Mouse (Mus musculus): ENCODE results near the gene Stard7. TPM values are rescaled to one million over a fixed set of nuclear protein-coding genes. Genes with fewer than 3 reads are reported as not detected.

The Stard7 gene
- polyA plus RNA-seq, 2 experiments, result 60.8 to 79.0 TPM

GRCm38 (mm10) chr2:127337531-127337930 lies 67.5 kb downstream of the Stard7 start:
- H3K4me2 ChIP-seq (replicated peaks; ENCODE audit: low read depth, low read length, severe bottlenecking), result no peak overlapping the region
- no peak for ATAC-seq (ENCODE audit: low FRiP score, low read depth)

GRCm38 (mm10) chr2:127338012-127338411 lies 68.0 kb downstream of the Stard7 start:
- Histone ChIP-seq H3K4me2 (replicated peaks; ENCODE audit: low read depth, low read length, severe bottlenecking) (no peak overlapping the region), H3K9ac (ENCODE audit: low read depth, low read length, severe bottlenecking) (no peak overlapping the region), H3K36me3 (ENCODE audit: control insufficient read depth, insufficient read depth, low read length) (no peaks in the 10 kb centered on the region), H3K4me1 (ENCODE audit: control insufficient read depth, insufficient read depth, low read length) (0 out of 2 replicates have a peak, but pooled peaks cover 3% of the 10 kb centered on the region), H3K4me3 (replicated peaks; ENCODE audit: low read length) (no peak overlapping the region), H3K9me3 (ENCODE audit: control insufficient read depth, low read length) (no peaks in the 10 kb centered on the region), H3K27me3 (ENCODE audit: control insufficient read depth, insufficient read depth, low read length) (peaks cover 13% of the 10 kb centered on the region; the same call in 1 of the 2 replicates), H3K27ac (replicated peaks; ENCODE audit: low read depth, low read length) (no peak overlapping the region)
- 53% methylated on average over 7 of the region's 7 CpGs for WGBS
- no peak for ATAC-seq (ENCODE audit: low FRiP score, low read depth)
- TF ChIP-seq POLR2A (IDR thresholded peaks at IDR 0.05; ENCODE audit: borderline replicate concordance, extremely low read depth, insufficient read depth, insufficient read length), result no peak
- no peak for DNase-seq (ENCODE audit: low spot score)

More at GRCm38 (mm10) chr2:127337531-127337930, 67.5 kb downstream of the Stard7 start:
- no peaks in the 10 kb centered on the region for H3K9me3 ChIP-seq (ENCODE audit: control insufficient read depth, low read length)
- H3K9ac ChIP-seq (ENCODE audit: low read depth, low read length, severe bottlenecking), result no peak overlapping the region
- 0 out of 2 replicates have a peak overlapping the region, but pooled peaks have one; percentile 57 for H3K4me3 ChIP-seq (replicated peaks; ENCODE audit: low read length)
- no peak for DNase-seq (ENCODE audit: low spot score)
- no peak overlapping the region for H3K27ac ChIP-seq (replicated peaks; ENCODE audit: low read depth, low read length)
- H3K4me1 ChIP-seq (ENCODE audit: control insufficient read depth, insufficient read depth, low read length), result 0 out of 2 replicates have a peak, but pooled peaks cover 3% of the 10 kb centered on the region
- no peaks in the 10 kb centered on the region for H3K36me3 ChIP-seq (ENCODE audit: control insufficient read depth, insufficient read depth, low read length)
- TF ChIP-seq POLR2A (IDR thresholded peaks at IDR 0.05; ENCODE audit: borderline replicate concordance, extremely low read depth, insufficient read depth, insufficient read length), result no peak
- WGBS, result 64% methylated on average over 11 of the region's 11 CpGs
- peaks cover 13% of the 10 kb centered on the region; the same call in 1 of the 2 replicates for H3K27me3 ChIP-seq (ENCODE audit: control insufficient read depth, insufficient read depth, low read length)

GRCm38 (mm10) chr2:127338416-127338815 lies 68.4 kb downstream of the Stard7 start, which contains the start of gene Astl:
Gene Astl, plus strand, starts transcription at chr2:127338639.
- ATAC-seq (ENCODE audit: low FRiP score, low read depth) (no peak), DNase-seq (ENCODE audit: low spot score) (no peak)
- H3K9ac ChIP-seq (ENCODE audit: low read depth, low read length, severe bottlenecking), result no peak within 1 kb of the TSS
- H3K4me2 ChIP-seq (replicated peaks; ENCODE audit: low read depth, low read length, severe bottlenecking), result no peak within 1 kb of the TSS
- H3K4me3 ChIP-seq (replicated peaks; ENCODE audit: low read length), result no peak within 1 kb of the TSS
- H3K27ac ChIP-seq (replicated peaks; ENCODE audit: low read depth, low read length), result no peak within 1 kb of the TSS
- no peak for TF ChIP-seq POLR2A (IDR thresholded peaks at IDR 0.05; ENCODE audit: borderline replicate concordance, extremely low read depth, insufficient read depth, insufficient read length)
- H3K36me3 ChIP-seq (ENCODE audit: control insufficient read depth, insufficient read depth, low read length), result no peaks in the 10 kb centered on the region
- peaks cover 13% of the 10 kb centered on the region; the same call in 1 of the 2 replicates for H3K27me3 ChIP-seq (ENCODE audit: control insufficient read depth, insufficient read depth, low read length)
- H3K9me3 ChIP-seq (ENCODE audit: control insufficient read depth, low read length), result no peaks in the 10 kb centered on the region
- 82% methylated on average over 4 of the region's 4 CpGs for WGBS
- 0 out of 2 replicates have a peak, but pooled peaks cover 3% of the 10 kb centered on the region for H3K4me1 ChIP-seq (ENCODE audit: control insufficient read depth, insufficient read depth, low read length)

GRCm38 (mm10) chr2:127338833-127339232 lies 68.8 kb downstream of the Stard7 start:
- no peaks in the 10 kb centered on the region for H3K36me3 ChIP-seq (ENCODE audit: control insufficient read depth, insufficient read depth, low read length)
- H3K27me3 ChIP-seq (ENCODE audit: control insufficient read depth, insufficient read depth, low read length), result peaks cover 13% of the 10 kb centered on the region; the same call in 1 of the 2 replicates
- DNase-seq (ENCODE audit: low spot score) (no peak), ATAC-seq (ENCODE audit: low FRiP score, low read depth) (no peak)
- H3K27ac ChIP-seq (replicated peaks; ENCODE audit: low read depth, low read length), result no peak overlapping the region
- WGBS, result 60% methylated on average over 4 of the region's 4 CpGs
- TF ChIP-seq POLR2A (IDR thresholded peaks at IDR 0.05; ENCODE audit: borderline replicate concordance, extremely low read depth, insufficient read depth, insufficient read length), result no peak
- 0 out of 2 replicates have a peak, but pooled peaks cover 3% of the 10 kb centered on the region for H3K4me1 ChIP-seq (ENCODE audit: control insufficient read depth, insufficient read depth, low read length)
- no peak overlapping the region for H3K9ac ChIP-seq (ENCODE audit: low read depth, low read length, severe bottlenecking)
- no peak overlapping the region for H3K4me3 ChIP-seq (replicated peaks; ENCODE audit: low read length)
- no peaks in the 10 kb centered on the region for H3K9me3 ChIP-seq (ENCODE audit: control insufficient read depth, low read length)
- H3K4me2 ChIP-seq (replicated peaks; ENCODE audit: low read depth, low read length, severe bottlenecking), result no peak overlapping the region

DNA sequence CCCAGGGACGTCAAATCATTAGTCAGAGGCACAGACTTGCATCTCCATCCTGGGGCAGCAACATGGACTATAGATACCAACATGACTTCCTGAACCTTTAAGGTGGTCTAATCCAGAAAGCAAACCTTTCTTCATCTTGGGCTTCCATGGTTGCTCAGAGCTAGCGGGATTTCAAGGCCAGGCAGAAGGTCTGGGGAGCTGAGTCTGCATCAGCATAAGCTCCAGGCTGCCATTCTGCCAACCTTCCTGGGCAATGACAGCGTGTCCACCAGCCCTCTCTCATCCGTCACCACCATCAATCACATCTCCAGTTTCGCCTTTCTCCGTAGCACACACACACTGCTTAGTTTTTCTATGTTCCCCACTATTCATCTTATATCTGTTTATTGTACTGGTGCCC lies 69.2 kb downstream of the Stard7 start:
- Histone ChIP-seq H3K4me2 (replicated peaks; ENCODE audit: low read depth, low read length, severe bottlenecking) (no peak overlapping the region), H3K4me3 (replicated peaks; ENCODE audit: low read length) (no peak overlapping the region), H3K9me3 (ENCODE audit: control insufficient read depth, low read length) (no peaks in the 10 kb centered on the region), H3K36me3 (ENCODE audit: control insufficient read depth, insufficient read depth, low read length) (no peaks in the 10 kb centered on the region), H3K4me1 (ENCODE audit: control insufficient read depth, insufficient read depth, low read length) (0 out of 2 replicates have a peak, but pooled peaks cover 3% of the 10 kb centered on the region), H3K27me3 (ENCODE audit: control insufficient read depth, insufficient read depth, low read length) (peaks cover 13% of the 10 kb centered on the region; the same call in 1 of the 2 replicates), H3K9ac (ENCODE audit: low read depth, low read length, severe bottlenecking) (no peak overlapping the region), H3K27ac (replicated peaks; ENCODE audit: low read depth, low read length) (no peak overlapping the region)
- ATAC-seq (ENCODE audit: low FRiP score, low read depth) (no peak), DNase-seq (ENCODE audit: low spot score) (no peak)
- TF ChIP-seq POLR2A (IDR thresholded peaks at IDR 0.05; ENCODE audit: borderline replicate concordance, extremely low read depth, insufficient read depth, insufficient read length), result no peak
- 67% methylated on average over 6 of the region's 6 CpGs for WGBS
